Comparison of ENCODE assay signal across 8 mouse cellular contexts in the genomic region with DNA sequence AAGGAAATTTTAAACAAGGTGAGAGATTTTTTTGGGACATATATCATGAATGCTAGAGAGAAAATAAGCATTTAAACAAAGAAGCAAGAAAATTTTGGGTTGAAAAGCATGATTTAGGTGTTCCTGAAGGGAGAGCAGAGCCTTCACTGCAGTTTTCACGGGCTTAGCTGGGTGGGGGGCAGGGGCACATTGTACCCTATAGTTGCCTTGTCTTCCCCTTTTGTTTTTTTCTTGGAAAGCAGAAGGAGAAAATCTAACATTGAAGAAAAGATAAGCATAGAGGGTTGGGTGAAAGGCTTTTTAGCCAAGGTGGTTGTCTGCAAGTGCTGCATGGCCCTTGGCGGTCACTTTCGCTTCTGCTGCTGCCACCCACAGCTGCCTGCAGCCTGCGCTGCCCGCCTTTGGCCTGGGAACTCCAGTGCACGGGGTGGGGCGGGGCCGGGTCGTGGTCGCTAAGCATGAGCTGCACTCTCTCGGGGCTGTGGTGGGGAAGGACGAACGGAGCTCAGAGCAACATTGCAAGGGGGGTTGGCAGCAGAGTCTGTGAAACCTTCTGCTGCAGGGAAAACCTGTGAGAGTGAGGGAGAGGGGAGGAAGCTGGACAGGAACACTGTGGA. TPM values are rescaled to one million over a fixed set of nuclear protein-coding genes. Genes with fewer than 3 reads are reported as not detected.
DNase-seq lines count a peak whose midpoint lies in the region; ATAC-seq lines count a peak whose summit lies in the region.

No protein-coding gene starts in this region.

- DNase-seq in frontal cortex, postnatal 10 days (ENCODE audit: low spot score in 2 of 2) = peak; percentile 7 to 13
- no peak for DNase-seq in frontal cortex, postnatal 36 days (ENCODE audit: low spot score in 2 of 2)
- DNase-seq in heart, adult 9 months (ENCODE audit: low spot score in 2 of 2) = peak; percentile 14 to 30
- DNase-seq in kidney, adult 9 months = peak; percentile 61
- peak; percentile 78 for DNase-seq in lung, postnatal 10 days
- peak; percentile 49 for DNase-seq in ovary, adult 18-20 months (ENCODE audit: low spot score)
- peak; percentile 64 for DNase-seq in thymus, postnatal 4 days

- ATAC-seq in common myeloid progenitor, adult 5-6 weeks (replicated peaks; ENCODE audit: low read depth, poor library complexity, severe bottlenecking) = peak; percentile 83

RNA-seq across cellular contexts. Expression of a gene that starts 3.3 kb away (rescaled TPM):
- 11.3 and 20.6 TPM in 2 replicates for total RNA-seq in common myeloid progenitor, adult 5-6 weeks (2017)

RNA-seq across cellular contexts. Expression of a gene that starts 51.7 kb away (rescaled TPM):
- total RNA-seq in common myeloid progenitor, adult 5-6 weeks (2017) = not detected in 2 replicates

Comparison
In these comparisons a context has a peak if more than half of its experiments do, and no peak if none do; other contexts are left out.
1. DNase-seq: peak in frontal cortex, postnatal 10 days (2 of 2), heart, adult 9 months (2 of 2), kidney, adult 9 months (single experiment), lung, postnatal 10 days (single experiment), ovary, adult 18-20 months (single experiment) and thymus, postnatal 4 days (single experiment); none in frontal cortex, postnatal 36 days (0 of 2).